Mouse (Mus musculus) adrenal gland, adult 8-10 months (tissue): Measurements from ENCODE around the gene Cep95. TPM values are rescaled to one million over a fixed set of nuclear protein-coding genes. Genes with fewer than 3 reads are reported as not detected.
A peak's percentile ranks its signal among the peaks of the same experiment; 100 is the strongest.

ENCODE experiments used
- DNase-seq: peaks from one replicate; pipeline ENCODE4 v3.0.0; 2022
- microRNA-seq, 2 experiments: library from miRNA; unstranded; fragments of <30 nt; microRNA quantifications; one replicate each; pipeline ENCODE4 v1.2.0; 2022
- total RNA-seq, 4 experiments: library from RNA; stranded (reverse); gene quantifications; 2 replicates each; pipeline ENCODE4 v1.2.4; 2022

Cep95 gene
- total RNA-seq, 4 experiments from 2014 or later, result 8.5 to 14.8 (median 11.4) TPM

- no peak for DNase-seq
These were observed 26.3 kb downstream of the Cep95 start for GRCm38 (mm10) chr11:106815331-106815730.

- no peak for DNase-seq
These were observed 26.7 kb downstream of the Cep95 start for GRCm38 (mm10) chr11:106815761-106816160.

GRCm38 (mm10) chr11:106816316-106816715 is 27.3 kb downstream of the Cep95 start:
- DNase-seq, result no peak

GRCm38 (mm10) chr11:106817156-106817555 is 28.1 kb downstream of the Cep95 start:
- no peak for DNase-seq

GRCm38 (mm10) chr11:106817808-106818207 is 28.8 kb downstream of the Cep95 start:
- no peak for DNase-seq

GRCm38 (mm10) chr11:106818341-106818740 is 29.3 kb downstream of the Cep95 start:
- no peak for DNase-seq

GRCm38 (mm10) chr11:106819595-106819994 is 30.5 kb downstream of the Cep95 start:
- DNase-seq, result no peak

- DNase-seq, result no peak
These were observed 31.2 kb downstream of the Cep95 start for GRCm38 (mm10) chr11:106820252-106820651.

- peak; percentile 46 for DNase-seq
These were observed 31.9 kb downstream of the Cep95 start for GRCm38 (mm10) chr11:106820972-106821371.

- DNase-seq, result no peak
These were observed 32.3 kb downstream of the Cep95 start for GRCm38 (mm10) chr11:106821397-106821796.

GRCm38 (mm10) chr11:106822491-106822890 is 33.4 kb downstream of the Cep95 start:
- DNase-seq, result no peak

GRCm38 (mm10) chr11:106822911-106823310 is 33.9 kb downstream of the Cep95 start:
- no peak for DNase-seq

GRCm38 (mm10) chr11:106823741-106824140 is 34.7 kb downstream of the Cep95 start:
- DNase-seq, result no peak

- DNase-seq, result no peak
These were observed 35.4 kb downstream of the Cep95 start for GRCm38 (mm10) chr11:106824403-106824802.

GRCm38 (mm10) chr11:106828079-106828478 is 39.0 kb downstream of the Cep95 start:
- DNase-seq, result no peak

GRCm38 (mm10) chr11:106842002-106842401 is 53.0 kb downstream of the Cep95 start:
- DNase-seq, result no peak

GRCm38 (mm10) chr11:106851438-106851837 is 62.4 kb downstream of the Cep95 start:
- DNase-seq, result no peak

Small RNAs within 50 kb of the gene (microRNA-seq; reads per million reads assigned to microRNA genes)
- gene Gm25994, result 0 reads per million in 2 experiments
- gene Mir3064, result 8.2 to 10.6 reads per million in 2 experiments

Other genes starting within 250 kb of the Cep95 start
- 10 to 100 TPM; 48.2 to 56.8 (median 54.5) TPM for gene Tex2, start 175.8 kb upstream of the Cep95 start, total RNA-seq
- gene Pecam1, start 38.6 kb upstream of the Cep95 start, total RNA-seq, result 10 to 100 TPM; 59.0 to 91.0 (median 69.9) TPM
- gene Milr1, start 38.0 kb upstream of the Cep95 start, total RNA-seq, result 1 to 10 TPM; 1.6 to 4.6 (median 2.2) TPM
- gene Polg2, start 9.7 kb upstream of the Cep95 start, total RNA-seq, result 10 to 100 TPM in 1 of 4 experiments, 1 to 10 TPM in 3; 5.5 to 14.4 (median 7.9) TPM
- gene Ddx5, start 67 bp upstream of the Cep95 start, total RNA-seq, result 1,000 to 10,000 TPM in 1 of 4 experiments, 100 to 1,000 TPM in 3; 854 to 1,069 (median 919) TPM
- gene Smurf2, start 131.5 kb downstream of the Cep95 start, total RNA-seq, result 10 to 100 TPM; 27.3 to 39.8 (median 36.8) TPM
- 10 to 100 TPM; 20.7 to 37.7 (median 28.8) TPM for gene Kpna2, start 210.3 kb downstream of the Cep95 start, total RNA-seq
- 1 to 10 TPM; 2.2 to 3.7 (median 3.0) TPM for gene 1810010H24Rik, start 236.4 kb downstream of the Cep95 start, total RNA-seq